Mouse (Mus musculus): ENCODE results near the gene Vinac1.

Vinac1 gene

DNA sequence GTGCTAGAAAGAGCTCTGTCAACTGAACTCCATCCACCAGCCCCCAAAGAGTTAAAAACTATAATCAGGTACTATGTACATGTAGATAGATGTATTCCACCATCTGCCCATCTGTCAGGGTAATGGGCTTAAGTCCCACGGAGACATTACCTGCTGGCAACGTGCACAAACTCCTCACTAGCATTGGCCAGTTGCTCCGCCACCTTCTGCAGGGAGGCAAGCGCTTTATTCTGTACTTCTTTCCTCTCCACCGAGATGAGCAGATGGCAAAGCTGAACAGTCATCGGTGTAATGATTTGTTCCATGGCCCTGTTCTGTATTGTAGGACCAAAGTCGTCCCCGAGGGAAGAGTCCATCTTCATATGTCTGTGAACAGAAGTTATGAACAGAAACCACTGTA lies at the start of gene Vinac1:
Gene Vinac1 (minus strand): TSS at position 362 of the 400 bp plus-strand sequence.
- DNase-seq, result no peak

DNA sequence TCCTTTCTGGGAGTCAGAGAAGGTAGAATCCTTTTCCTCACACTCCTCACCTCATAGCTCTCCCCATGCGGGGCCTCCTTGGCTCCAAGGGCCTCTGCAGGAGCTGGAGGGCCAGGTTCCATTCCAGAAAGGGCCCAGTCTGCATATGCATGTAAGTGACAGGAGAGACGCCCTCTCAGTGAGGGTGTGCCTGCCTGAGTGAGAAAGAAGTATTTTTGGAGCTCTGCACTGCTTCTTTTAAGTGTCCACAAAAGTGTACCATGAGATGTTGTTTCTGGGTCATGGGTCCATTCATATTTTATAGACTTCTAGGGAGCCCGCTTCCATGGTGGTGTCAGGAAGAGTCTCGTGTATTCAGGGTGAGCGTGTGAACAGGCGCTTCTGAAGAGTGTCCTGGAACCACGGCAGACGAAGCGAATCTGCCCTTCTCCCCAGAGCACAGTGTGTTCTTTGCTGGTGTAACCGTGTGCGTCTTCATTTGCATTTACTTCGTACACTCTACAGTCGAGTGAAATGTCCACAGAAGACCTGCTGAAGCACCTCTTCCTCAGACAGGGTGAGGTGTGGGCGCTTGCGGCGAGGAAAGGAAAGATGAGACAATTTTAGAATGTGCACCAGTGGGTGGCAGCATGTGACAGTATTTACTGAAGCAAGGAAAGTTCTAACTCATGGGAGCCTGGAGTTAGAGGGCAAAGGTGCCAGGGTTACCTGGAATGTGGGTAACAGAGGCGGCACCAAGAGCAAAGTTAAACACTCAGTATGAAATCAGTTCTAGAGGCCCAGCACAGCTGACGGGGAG lies 46.2 kb upstream of the Vinac1 start:
- DNase-seq, result peak; percentile 32

DNA sequence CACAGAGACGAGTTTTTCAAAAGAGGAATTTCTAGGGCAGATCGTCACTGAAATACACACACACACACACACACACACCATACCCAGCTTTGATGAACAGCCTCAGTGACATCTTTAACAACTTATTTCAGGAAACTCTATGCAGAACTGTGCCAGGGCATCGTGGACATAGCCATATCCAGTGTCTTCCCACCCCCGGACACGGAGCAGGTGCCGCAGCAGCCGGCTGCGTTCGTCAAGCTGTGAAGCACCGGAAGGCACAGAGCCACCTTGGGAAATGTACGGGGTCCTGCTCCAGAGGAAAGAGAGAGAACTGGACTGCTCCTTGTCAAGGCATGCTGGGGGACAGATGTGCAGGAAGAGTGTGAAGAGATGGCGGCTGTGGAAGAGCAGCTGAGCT lies 44.8 kb upstream of the Vinac1 start:
- no peak for DNase-seq

DNA sequence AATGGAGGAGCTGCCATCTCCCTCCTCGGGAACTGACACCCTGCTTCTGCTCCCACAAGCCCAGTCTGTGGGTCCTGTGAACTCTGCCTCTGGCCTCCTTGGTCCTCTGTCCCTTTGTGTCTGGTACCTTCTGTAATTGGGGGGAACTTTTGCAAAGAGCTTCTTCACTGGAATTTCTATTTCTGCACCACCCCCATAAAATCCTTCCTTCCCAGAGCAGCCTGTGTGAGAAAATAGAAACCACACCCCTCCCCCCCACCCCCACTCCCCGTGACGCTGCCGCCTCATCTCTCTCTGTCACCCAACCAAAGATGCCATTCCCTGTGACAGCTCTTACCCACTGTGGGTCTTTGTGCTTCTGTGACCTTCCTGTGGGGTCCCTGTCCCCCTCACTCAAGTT lies 42.4 kb upstream of the Vinac1 start:
- DNase-seq, result no peak

DNA sequence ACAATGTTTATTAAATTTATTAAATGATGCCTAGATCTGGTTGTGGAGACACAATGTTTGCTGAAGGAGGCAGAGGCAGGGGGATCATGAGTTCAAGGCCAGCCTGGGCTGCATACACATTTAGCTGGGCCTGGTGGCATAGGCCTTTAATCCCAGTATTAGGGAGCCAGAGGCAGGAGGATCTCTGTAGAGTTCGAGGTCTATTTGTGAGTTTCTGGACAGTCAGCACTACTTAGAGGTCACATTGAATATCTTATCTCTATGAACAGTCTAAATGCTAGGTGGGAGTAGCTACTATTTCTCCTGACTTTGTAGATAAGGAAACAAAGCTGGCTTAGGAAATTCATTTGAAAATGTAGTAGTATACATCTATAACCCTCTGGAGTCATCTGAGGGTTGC lies 39.5 kb upstream of the Vinac1 start:
- no peak for DNase-seq

DNA sequence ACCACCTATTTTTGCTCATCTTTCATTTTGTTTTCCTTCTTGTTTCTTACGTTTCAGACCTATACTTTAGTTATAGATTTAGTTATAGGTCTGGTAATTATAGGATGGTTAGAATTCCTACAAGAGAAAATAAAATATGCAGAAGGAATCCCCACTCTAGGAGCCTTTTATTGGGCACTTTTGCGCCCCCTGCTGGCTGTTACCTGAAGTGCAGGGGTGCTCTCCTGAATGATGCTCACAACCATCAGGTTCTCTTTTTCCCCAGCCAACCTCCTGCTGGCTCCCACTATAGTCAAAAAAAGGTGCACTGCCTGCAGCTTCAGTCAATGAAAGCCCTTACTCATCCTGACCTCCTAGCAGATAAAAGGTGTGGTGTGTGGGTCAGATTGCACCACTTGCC lies 37.0 kb upstream of the Vinac1 start:
- peak; percentile 41 for DNase-seq

DNA sequence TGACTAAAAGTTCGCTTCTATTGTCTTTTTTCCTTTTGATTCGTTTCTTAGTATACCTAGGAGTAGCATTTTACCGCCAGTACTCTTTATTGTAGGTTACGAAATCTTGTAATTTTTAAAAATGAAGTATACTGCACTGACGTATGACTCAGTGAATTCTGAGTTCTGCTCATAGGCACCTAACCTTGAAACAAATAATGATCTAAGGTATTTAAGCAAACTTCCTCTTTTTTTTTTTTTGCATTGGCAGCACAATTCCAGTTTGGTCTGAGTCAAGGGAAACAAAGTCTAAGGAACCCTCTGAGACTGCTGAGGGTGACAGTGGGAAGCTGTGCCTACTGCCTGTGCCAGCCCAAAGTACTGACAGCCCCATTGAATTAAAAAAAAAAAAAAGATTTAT lies 35.5 kb upstream of the Vinac1 start:
- no peak for DNase-seq

DNA sequence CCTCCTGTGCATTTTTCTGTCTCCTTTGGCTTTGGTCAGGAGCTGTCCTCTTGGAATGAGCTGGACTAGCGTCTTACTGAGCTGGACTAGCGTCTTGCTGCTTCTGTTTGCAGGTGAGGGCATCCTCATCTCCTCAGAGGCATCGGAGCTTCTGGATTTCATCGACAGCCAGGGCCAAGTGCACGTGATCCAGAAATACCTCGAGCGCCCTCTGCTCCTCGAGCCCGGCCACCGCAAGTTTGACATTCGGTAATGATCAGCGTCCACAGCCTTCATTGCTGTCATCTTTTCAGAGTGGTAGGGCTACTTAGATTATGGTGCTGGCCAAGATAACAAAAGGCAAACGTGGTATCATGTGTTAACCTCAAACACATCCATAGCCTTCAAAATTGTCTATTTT lies 33.1 kb upstream of the Vinac1 start:
- DNase-seq, result no peak

DNA sequence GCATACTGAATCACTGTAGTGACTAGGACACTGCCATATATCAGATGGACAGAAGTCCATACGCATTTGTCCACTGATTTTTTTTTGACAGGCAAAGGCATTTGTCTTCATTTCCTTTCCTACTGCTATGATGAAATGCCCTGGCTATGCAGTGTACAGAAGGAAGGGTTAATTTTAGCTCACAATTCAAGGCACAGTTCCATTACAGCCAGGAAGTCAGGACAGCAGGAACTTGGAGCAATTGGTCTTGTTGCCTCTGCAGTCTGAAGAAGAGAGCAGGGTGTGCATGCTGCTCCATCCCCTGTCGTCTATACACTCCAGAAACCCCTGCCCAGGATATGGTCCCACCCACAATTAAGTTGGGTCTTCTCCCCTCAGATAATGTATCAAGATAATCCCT lies 31.2 kb upstream of the Vinac1 start:
- no peak for DNase-seq

DNA sequence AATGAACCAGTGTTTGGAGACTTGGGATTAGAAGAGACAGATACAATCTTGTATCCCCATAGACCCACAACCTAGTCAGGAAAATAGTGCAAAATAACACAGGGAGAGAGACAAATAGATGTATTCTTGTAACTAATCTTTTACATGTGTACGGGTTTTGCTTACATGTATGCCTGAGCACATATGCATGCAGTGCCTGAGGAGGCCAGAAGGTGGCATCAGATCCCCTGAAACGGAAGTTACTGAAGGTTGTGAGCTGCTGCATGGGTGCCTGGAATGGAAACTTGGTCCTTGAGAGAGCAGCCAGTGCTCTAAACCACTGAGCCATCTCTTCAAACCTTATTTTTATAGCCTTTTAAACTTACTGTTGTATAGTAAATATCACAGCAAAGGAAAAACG lies 30.3 kb upstream of the Vinac1 start:
- peak; percentile 61 for DNase-seq

DNA sequence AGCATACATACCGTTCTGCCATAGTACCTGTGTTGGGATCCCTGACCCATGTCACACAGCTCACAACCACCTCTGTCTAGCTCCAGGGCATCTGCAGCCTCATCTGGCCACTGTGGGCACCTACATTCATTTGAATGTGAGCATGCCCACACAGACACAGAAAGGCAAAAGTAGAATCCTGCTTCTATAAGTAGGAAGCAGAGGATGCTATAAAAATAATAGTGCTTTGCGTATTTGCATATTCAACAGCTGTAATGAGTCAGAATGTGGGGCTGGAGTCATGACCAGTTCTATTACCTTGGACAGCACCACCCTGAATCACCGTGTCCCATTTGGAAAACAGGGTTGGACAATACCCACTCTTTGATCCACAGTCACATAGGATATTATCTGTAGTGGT lies 22.3 kb upstream of the Vinac1 start:
- no peak for DNase-seq

DNA sequence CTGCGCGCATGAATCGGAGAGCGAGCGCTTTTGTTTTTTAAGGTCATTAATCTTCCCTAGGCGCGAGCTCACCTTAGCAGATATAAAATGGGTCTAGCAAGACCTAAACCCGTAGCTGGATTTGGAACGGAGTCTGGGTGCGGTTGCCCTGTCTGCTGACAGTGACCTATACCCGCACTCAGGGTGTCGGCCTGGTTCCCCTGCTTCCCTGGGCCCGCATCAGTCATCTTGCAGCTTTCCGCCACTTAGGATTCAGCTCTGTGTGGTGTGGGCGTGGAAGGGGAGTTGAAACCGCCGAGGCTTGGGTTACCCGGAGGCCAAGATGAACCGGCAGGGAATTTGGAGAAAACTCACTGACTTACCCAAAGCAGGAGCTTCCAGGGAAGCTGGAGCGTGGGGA lies 18.4 kb upstream of the Vinac1 start:
- DNase-seq, result peak; percentile 67

DNA sequence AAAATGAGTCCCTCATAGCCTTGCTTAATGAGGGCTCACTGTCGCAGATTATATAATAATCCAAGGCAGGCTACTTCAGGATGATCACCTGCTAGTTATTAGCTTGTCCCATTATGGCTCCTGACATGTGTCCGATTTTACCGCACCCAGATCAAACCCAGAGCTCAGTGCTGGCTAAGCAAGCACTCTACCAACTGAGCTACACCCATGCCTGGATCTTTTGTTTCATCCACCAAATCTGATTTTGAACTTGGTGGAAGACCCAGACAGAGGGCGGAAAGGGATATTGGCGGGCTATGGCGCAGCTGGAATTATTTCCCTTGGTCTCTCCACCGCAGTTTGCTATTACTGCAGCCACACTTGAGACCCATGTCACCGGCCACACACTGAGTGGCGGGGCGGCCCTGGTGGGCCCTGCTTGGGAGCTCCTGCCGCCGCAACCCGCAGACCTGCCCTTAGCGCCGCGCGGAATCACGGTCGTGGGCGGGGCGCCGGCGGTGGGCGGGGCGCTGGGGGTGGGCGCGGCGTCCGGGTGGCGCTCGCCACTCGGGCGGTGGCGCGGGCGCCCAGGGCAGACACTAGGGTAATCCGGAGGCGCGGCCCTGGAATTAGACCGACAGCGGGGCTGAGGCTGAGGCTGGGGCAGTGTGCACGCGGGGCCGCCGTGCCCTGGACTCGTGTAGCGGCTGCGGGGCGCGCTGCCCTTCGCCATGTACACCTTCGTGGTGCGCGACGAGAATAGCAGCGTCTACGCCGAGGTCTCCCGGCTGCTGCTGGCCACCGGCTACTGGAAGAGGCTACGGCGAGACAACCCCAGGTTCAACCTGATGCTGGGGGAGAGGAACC lies 17.7 kb upstream of the Vinac1 start, which contains the start of gene Ttl:
Gene Ttl (plus strand): TSS at position 506 of the 846 bp plus-strand sequence.
- peak; percentile 84 for DNase-seq

DNA sequence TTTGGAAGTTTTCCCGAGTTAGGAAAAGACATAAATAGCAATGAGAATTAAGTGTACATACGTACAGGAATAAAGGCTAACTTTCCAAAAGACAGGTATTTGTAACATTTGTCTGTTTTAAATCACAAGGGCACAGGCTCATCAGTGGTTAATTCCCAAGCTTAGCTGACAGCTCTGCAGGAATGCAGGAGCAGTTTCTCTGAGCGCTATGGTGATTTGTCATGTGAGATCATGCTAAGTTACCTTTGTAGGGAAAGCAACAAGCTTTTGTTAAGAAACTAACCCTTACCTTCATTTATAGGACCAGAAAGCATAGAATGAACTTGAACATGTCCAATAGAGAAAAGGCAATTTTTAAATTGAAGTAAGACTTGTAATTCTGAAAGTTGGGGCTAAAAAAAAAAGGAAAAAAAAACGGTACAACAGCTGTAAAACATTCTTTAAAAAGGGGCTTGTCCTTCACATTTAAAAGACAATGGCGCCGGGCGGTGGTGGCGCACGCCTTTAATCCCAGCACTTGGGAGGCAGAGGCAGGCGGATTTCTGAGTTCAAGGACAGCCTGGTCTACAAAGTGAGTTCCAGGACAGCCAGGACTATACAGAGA lies 13.6 kb upstream of the Vinac1 start:
- DNase-seq, result no peak

DNA sequence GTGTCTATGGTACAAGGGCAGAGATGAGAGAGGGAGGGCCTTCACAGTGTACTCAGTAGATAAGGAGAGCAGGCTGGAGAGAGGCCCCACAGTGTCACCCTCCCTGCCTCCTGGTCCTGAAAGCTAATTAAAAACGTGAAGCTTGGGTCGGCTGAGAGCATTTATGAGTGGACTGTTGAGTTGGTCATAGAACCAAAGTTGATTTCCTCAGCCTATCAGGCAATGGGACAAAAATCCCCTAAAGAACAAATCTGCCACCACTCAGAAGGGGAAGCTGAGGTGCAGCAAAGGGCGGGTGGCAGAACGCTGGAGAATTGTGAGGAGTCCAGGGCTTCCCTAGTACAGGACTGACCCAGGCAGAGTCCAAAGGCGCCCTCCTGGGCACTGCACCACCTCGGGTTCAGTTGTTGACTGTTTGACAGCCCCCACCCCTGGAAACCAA lies 10.0 kb upstream of the Vinac1 start:
- no peak for DNase-seq

DNA sequence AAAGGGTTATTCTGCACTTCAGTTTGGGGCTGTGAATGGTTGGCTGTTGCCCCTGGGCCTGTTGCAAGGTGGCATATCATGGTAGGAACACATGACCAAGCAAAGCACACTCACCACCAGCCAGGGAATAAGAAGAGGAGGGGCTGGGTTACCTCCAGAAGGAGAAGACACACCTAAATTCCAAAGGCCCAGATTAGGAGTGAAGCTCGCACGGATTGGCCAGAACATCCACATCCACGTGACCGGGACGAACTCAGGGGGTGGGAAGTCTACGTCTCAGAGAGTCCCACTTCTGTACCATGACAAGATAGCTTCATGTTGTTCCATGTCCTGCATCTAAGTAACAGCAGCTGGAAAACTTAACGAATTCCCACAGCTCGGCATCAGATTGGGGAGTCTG lies 9.3 kb upstream of the Vinac1 start:
- DNase-seq, result no peak

DNA sequence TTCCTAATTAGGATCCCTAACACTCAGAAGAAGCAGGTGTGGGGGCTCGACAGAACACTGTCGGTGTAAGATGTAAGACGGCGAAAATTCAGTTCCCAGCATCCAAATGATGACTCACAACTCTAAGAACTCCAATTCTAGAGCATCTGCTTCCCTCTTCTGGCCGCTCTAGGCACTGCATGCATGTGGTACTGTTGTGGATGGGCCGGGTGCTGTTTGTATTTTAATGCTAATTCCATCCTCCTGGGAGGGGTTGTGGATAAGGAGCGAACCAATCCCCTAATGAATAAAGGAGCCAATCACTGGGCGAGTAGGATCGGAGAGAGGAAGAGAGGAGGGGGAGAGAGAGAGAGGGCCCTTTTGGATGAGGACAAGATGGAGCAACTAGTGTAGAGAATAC lies 8.6 kb upstream of the Vinac1 start:
- DNase-seq, result peak; percentile 53

DNA sequence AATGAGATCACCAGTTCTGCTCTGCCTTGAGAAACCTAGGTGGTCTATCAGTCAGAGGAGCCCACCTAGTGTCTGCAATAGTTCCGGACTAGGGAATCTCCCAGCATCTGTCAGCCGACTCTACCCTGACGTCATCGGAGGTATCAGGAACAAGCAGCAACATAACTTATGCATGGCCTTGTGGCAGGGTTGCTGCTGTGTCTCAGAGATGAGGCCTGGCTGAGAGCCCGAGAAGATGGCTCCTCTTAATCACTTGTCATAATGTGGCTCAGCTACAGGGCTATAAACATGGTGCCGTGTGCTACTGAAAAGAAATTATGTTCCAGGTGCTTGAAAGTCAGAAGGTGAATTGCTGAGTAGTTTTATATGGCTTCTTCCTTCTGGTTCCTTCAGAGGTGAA lies 7.8 kb upstream of the Vinac1 start:
- no peak for DNase-seq

DNA sequence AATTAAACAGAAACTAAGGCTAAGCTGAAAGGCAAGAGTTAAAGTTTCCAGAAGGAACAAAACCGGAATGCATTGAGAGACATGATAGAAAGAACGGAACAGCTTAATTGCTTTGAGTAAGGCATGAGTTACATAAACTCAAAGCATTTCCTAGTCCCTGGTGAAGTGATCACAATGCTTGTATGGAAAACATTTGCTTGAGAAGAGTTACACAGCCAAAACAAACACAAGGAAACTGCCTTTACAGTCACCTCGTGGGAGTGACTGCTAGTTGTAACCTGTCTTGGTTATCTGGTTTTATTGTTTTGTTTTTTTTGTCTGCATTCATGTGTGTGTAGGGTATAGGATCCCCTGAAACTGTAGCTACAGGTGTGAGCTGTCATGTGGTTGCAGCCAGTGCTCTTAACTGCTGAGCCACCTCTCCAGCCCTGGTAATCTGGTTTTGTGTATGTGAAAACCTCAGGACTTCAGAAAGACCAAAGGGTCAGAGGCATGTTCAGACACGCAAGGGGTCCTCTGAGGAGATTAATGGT lies 4.5 kb upstream of the Vinac1 start:
- DNase-seq, result no peak

DNA sequence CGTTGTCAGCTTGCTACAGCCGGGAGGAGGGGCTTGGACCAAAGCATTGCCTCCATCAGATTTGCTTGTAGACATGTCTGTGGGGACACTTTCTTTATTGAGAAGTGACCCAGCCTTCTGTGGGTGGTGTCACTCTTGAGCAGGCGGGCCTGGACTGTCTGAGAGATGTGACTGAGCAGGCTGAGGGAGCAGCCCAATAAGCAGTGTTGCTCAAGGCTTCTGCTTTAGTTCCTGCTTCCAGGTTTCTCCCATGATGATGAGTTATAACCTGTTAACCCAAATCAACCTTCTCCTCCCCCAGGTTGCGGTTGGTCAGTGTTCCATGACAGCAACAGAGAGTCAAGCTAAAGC lies 1.2 kb downstream of the Vinac1 start:
- no peak for DNase-seq

DNA sequence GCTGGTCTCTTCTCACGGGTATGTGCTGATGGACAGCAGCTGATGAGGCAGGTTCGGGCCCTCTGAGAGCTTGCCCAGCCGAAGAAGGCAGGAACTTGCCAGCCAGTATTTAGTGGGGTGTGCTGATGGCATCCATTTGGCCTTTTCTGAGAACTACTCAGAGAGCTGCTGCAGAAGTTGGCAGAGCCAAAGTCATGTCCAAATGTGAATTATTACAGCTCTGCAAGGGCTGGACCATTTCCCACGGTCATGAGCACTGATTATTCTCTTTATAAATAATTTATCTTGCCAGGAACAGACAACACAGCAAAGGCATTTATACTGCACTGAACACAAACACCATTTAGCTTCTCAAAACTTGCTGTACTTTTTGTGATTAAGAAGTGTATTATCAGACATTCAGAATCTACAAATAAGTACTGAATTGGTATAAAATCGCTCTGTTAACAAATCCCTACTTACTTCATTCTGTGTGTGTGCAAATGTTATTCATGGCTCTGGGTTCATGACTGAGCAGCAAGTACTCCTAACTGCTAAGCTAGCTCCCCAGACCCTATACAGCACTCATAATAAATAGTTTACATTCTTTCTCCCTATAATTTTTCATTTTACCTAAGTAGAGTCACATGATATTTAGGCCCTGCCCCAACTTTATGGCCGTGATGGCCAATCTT lies 1.7 kb downstream of the Vinac1 start:
- DNase-seq, result peak; percentile 33

DNA sequence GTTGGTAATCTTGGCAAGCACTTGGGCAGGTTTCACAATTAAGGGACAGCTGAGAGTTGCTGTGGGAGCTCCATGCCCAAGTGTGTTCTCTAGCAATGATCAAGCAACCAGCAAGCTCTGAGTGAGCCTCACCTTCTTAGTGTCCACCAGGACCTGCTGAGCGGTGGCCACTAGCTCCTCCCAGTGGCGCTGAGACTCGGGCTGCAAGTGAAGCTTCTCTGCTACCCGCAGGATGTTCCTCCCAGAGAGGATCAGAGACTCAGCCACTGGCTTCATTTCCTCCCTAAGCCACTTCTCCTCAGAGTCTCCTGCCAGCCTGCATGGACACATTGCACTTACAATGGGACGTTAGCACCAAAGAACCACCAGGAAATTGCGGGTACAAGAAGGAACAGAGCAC lies 7.4 kb downstream of the Vinac1 start:
- peak; percentile 21 for DNase-seq
